Mouse (Mus musculus) frontal cortex, adult (tissue): ENCODE results near the gene Ribc1.

Experiments used
- ATAC-seq: cut with Nextera tagmentation; 2 replicates; pipeline ENCODE4 v1.9.2; 2017; ENCODE audit warnings: mild to moderate bottlenecking, moderate library complexity, mixed read lengths; ENCODE audit not compliant: low TSS enrichment

Ribc1 gene

DNA sequence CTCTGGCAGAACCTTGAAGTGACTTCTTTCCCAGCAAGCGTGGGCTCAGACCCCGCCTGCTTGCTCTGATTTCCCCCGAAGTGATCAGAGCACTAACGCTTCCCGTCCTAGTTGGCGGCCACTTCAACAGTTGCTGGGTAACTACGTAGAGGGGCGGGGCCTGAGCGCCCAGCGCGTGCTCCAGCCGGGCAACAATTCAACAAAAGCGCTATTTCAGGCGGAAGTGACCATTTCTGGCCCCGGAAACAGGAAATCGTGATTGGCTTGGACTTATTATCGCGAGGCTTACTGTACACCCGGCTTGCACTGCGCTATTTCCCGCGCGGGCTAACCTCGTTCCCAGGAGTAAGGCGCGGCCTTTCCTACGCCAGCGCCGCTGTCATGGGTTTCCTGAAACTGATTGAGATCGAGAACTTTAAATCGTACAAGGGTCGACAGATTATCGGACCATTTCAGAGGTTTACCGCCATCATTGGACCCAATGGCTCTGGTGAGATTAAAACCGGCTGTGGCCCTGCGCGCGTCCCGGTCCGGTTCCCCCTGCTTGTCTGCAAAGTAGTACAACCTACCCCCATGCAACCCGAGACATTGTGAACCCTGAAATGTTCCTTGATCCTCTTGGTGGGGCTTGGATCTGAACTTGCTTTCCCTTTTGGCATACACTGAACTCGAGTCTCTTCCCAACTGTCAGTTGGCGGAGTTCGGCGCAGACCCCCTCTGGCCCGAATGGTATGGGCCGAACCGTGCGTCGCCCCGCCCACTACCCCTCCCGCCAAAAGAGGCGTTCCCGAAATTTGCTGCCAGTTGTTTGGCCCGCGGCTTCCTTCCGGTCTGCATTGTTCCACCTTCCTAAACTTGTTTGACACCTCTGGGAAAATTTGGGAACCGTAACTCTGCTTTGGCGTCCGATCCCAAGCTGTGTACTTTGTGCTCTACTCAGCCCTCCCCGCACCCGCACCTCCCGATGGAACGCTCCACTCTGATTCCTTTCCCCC lies at the start of gene Ribc1, which contains the start of gene Smc1a:
Gene Ribc1, minus strand, starts transcription at position 145 of the 995 bp plus-strand sequence.
Gene Smc1a, plus strand, starts transcription at position 278 of the 995 bp plus-strand sequence.
- peak; percentile 94 for ATAC-seq

- ATAC-seq = no peak
Observed at GRCm38 (mm10) chrX:152065674-152066073, 49.6 kb upstream of the Ribc1 start.

GRCm38 (mm10) chrX:152054094-152054493 lies 38.0 kb upstream of the Ribc1 start:
- no peak for ATAC-seq

DNA sequence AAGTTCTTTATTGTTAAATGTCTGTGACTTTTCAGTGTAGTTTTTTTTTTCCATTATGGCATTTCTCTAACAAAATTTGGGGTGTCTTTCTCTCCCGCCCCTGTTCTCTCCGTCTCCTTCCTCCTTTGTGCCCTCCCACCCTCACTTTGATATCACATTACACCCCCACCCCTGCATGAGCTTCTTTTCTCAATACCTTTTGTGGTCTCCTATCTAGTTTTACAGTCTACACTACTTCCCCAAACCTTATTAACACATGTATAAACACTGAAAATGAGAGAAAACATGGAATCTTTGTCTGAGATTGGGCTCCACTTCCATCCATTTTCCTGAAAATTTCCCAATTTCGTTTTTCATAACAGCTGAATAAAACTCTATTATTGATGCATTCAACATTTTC lies 36.5 kb upstream of the Ribc1 start:
- ATAC-seq = no peak

GRCm38 (mm10) chrX:152047230-152047629 lies 31.1 kb upstream of the Ribc1 start:
- peak; percentile 50; the same call in 1 of the 2 replicates for ATAC-seq

- no peak for ATAC-seq
Observed at GRCm38 (mm10) chrX:152039865-152040264, 23.8 kb upstream of the Ribc1 start.

DNA sequence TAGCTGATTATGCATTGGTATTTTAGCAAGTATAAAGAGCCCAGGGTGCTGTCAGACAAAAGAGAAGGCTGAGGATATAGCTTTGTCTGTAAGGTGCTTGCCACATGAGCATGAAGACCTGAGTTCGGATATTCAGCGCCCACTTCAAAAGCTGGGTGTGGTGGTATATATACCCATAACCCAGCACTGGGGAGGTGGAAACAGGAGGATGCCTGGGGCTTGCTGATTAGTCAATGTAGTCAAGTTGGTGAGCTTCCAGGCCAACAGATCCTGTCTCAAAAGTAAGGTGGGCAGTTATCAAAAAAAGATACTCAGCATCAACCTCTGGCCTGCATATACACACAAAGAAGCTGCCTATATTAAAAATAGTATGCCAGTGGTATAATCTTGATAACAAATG lies 3.2 kb upstream of the Ribc1 start:
- ATAC-seq = no peak

DNA sequence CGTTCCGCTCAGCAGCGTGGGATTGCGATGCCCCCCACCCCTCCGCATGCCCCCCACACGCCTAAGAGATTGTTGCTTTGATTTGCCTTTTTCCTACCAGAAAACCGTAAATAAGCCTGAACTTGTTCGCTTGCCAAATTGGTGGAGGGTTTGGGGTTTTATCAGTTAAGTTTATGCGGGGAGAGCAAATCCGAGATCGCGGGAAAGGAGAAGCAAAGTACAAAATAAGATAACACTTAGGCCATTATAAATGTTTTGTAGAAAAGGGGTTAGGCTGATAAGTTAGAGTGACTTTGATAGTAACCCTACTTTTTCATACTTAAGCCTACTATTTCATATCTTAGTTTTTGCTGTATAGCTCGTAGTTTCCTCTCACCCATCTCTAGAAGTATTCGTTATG lies 1.1 kb upstream of the Ribc1 start:
- ATAC-seq = no peak

DNA sequence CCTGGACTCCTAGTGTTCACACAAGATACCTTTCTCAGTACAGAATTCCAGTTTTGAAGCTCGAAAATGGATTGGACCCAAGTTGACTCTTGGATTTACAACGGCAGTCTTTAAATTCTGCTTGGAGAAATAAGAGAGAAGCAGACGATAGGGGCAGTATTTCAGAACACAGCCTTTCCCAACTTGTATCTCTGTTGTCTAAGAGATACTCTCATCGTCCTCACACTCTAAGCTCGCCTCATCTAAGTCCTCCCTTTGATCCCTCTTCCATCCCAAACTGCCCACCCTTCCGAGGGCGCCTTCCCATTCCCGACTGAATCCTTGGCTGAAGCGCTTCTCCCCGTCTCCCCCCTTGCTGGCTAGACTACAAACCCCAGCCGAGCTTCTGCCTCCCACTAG lies 344 bp downstream of the Ribc1 start:
- ATAC-seq = no peak; the same call in 1 of the 2 replicates

GRCm38 (mm10) chrX:152007863-152008262 lies 8.2 kb downstream of the Ribc1 start:
- no peak for ATAC-seq

DNA sequence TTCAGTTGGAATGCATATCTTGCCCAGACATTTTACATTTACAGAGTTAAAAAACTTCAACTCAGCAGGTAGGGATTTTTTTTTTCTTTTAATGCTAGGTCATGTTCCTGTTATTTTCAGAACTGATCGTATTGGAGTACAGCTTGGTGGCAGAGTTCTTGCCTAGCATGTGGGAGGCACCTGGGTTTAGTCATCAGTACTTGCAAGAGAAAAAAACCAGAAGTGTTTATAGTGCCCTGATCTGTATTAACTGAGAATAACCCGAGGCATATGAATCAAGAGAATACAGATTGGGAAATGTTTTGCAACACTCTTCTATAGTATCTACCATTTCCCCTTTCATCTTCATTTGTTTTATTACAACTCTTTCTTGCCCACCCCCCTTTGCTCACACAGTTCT lies 13.2 kb downstream of the Ribc1 start:
- ATAC-seq = peak; percentile 51; the same call in 1 of the 2 replicates

GRCm38 (mm10) chrX:152001737-152002710 lies 14.1 kb downstream of the Ribc1 start, which contains the start of gene Hsd17b10:
Gene Hsd17b10 (plus strand): TSS chrX:152001845.
- ATAC-seq = peak; percentile 100

GRCm38 (mm10) chrX:152001182-152001684 lies 14.9 kb downstream of the Ribc1 start:
- ATAC-seq = no peak

DNA sequence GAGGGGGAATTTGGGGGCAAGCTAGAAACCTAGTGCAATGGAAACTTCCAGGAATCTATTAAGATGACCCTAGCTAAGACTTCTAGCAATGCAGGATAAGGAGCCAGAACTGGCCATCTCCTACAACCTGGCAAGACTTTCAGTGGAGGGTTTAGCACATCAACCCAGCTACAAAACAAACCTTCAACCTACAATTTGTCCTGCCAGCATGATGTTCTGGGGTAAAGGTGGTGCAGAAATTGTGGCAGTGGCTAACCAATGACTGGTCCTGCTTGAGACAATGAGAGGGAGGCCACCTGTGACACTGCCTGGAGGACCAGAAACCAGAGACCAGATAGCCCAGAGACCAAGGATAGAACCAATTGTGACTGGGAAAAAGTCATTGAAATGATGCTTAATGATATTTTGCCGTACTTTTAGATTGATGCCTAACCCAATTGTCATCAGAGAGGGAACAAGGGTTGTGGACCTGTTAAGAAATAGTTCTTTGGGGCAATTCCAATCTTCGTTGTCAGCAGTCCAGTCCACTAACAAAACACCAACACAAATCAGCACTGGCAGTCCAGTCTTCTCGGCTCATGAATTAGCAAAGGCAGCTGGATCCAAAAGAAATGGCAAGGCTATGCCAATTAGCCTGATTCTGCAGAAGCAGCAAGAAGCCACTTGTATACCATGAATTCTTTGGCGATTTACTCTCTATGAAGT lies 16.9 kb downstream of the Ribc1 start:
- no peak for ATAC-seq
